Mouse (Mus musculus) naive thymus-derived CD4-positive, alpha-beta T cell, adult 5 months (primary cell): ENCODE data around the gene R3hdm4. TPM values are rescaled to one million over a fixed set of nuclear protein-coding genes. Genes with fewer than 3 reads are reported as not detected.

Experiments used
- polyA plus RNA-seq: library from polyadenylated mRNA; unstranded; fragments of 100-300 nt; shearing (Covaris generic); gene quantifications from one replicate; pipeline ENCODE4 v1.2.1, GENCODE M21; 2017

R3hdm4 gene
- polyA plus RNA-seq: 135 TPM

DNA sequence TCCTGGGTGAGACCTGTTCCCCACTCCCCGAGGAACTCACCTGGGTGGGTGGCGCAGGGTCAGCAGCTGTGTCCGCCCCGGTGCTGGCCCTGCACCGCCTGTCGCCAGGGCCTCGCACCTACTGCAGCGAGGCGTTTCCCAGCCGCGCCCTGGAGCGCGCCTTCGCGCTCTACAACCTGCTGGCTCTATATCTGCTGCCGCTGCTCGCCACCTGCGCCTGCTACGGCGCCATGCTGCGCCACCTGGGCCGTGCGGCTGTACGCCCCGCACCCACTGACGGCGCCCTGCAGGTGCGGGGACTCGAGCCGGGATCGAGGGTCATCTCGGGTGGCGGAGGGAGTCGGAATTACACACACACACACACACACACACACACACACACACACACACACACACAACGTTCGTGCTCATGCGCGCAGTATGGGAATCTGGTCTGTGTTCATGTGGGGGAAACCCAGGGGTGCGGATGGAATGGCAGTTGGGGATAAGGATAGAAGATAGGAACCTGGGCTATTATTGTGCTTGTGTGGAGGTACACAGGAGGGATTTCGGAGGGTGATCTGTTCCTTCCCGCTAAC is at the start of gene R3hdm4:
R3hdm4 (minus strand) TSS at position 251 of the 578 bp plus-strand sequence.

GRCm38 (mm10) chr10:79970415-79971182 is 49.6 kb upstream of the R3hdm4 start, which contains the start of gene Grin3b:
Gene Grin3b (plus strand): TSS chr10:79970715.

GRCm38 (mm10) chr10:79959847-79960601 is 39.0 kb upstream of the R3hdm4 start, which contains the start of gene Wdr18:
Gene Wdr18 (plus strand): TSS chr10:79960152.

DNA sequence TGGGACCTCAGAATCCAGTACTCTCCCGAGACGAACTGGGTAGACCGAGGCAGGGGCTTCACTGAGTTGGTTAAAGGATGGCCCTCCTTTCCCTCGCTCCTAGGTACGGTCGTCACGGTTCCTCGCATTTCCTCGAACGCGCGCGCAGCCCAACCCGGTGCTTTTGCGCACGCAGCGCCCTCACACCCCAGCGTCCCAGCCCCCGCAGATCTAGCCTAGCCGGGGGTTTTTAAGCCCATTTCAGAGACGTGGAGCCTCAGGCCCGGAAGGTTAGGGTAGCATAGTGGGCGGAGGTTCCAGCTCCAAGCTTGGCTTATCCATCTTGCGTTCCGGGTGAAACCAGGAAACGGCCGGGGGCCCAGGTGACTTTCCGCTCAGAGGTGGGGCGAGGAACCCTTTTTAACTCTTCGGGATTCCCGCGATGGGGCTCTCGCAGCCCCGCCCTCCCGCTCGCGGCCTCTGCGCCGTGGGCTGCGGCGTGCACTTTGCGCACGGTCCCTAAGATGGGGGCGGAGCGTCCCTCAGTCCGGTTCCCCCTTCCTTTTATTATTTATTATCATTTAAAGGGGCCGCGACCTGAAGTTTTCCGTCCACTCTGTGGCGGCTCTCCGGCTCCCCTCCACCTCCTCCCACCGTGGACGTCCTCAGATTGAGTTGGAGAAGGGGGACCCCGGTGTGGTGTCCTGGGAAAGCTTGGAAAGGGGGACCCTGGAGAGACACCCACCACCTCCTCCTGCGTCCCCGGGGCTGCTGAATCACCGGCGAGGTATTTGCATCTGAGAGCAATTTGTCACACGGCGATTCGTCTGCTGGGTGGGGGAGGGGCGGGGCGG is 5.7 kb upstream of the R3hdm4 start, which contains the start of gene Arid3a:
Arid3a (plus strand) TSS at position 553 of the 833 bp plus-strand sequence.

DNA sequence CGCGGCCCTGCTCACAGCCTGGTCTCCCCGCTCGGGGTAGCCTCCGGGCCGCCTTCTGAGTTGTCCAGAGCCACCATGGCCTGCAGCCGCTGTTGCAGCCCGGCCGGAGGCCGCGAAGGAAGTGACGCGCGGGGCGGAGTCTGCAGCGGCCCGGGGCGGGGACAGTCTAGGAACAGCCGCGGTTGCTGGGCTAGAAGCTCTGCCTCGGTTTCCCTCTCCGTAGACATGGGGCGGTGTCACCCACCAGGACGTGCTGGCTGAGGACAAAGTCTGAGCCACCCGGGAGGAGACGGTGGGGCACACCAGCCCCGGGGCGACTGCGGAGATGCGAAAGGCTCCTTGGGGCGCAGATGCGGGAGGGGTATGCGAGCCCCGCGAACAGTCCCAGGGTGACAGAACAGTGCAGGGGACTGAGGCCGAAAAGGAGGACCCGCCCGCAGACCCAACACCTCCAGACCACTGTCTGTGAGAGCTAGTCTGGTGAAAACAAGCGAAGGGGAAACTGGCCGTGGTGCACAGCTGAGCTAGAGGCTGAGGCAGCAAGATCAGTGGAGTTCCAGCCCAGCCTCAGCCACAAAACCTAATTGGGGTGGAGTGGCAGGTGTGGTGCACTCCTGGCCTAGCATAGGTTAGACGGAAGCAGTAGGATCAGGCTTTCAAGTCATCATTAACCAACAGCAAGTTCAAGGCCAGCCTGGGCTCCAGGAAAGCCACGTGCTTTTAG is 4.0 kb downstream of the R3hdm4 start, which contains the start of gene Kiss1r:
Kiss1r (plus strand) TSS at position 164 of the 724 bp plus-strand sequence.

GRCm38 (mm10) chr10:79910556-79910955 is 10.5 kb downstream of the R3hdm4 start, which contains the start of gene Gm26602:
Gene Gm26602 (plus strand): TSS chr10:79910856.

GRCm38 (mm10) chr10:79908167-79909091 is 12.6 kb downstream of the R3hdm4 start, which contains the start of gene Med16:
Gene Med16 (minus strand): TSS chr10:79908923.

GRCm38 (mm10) chr10:79890670-79891069 is 30.3 kb downstream of the R3hdm4 start, which contains the start of gene Cfd:
Gene Cfd (plus strand): TSS chr10:79890853.

GRCm38 (mm10) chr10:79886054-79886453 is 35.0 kb downstream of the R3hdm4 start, which contains the start of gene Elane:
Gene Elane (plus strand): TSS chr10:79886247.

GRCm38 (mm10) chr10:79874290-79874862 is 46.6 kb downstream of the R3hdm4 start, which contains the start of the genes Prtn3 and Plppr3:
Gene Prtn3 (plus strand): TSS chr10:79874476.
Gene Plppr3 (minus strand): TSS chr10:79874634.

Other genes with a start within 250 kb of the R3hdm4 start
- gene Cdc34, start 239.0 kb downstream of the R3hdm4 start, polyA plus RNA-seq: 81.2 TPM
- 0.90 TPM for gene Gzmm, start 232.2 kb downstream of the R3hdm4 start, polyA plus RNA-seq
- 151 TPM for gene Bsg, start 216.7 kb downstream of the R3hdm4 start, polyA plus RNA-seq
- not detected for gene Hcn2, start 204.6 kb downstream of the R3hdm4 start, polyA plus RNA-seq
- 45.2 TPM for gene Polrmt, start 174.6 kb downstream of the R3hdm4 start, polyA plus RNA-seq
- 0.21 TPM for gene Fgf22, start 166.1 kb downstream of the R3hdm4 start, polyA plus RNA-seq
- 59.0 TPM for gene Rnf126, start 154.3 kb downstream of the R3hdm4 start, polyA plus RNA-seq
- gene Fstl3, start 143.9 kb downstream of the R3hdm4 start, polyA plus RNA-seq: 0.52 TPM
- not detected for gene Prss57, start 130.2 kb downstream of the R3hdm4 start, polyA plus RNA-seq
- 1.4 TPM for gene Palm, start 127.6 kb downstream of the R3hdm4 start, polyA plus RNA-seq
- not detected for gene Misp, start 100.2 kb downstream of the R3hdm4 start, polyA plus RNA-seq
- 654 TPM for gene Ptbp1, start 66.8 kb downstream of the R3hdm4 start, polyA plus RNA-seq
- gene Prtn3, start 46.7 kb downstream of the R3hdm4 start, polyA plus RNA-seq: not detected
- gene Plppr3, start 46.6 kb downstream of the R3hdm4 start, polyA plus RNA-seq: 12.7 TPM
- gene Elane, start 35.0 kb downstream of the R3hdm4 start, polyA plus RNA-seq: not detected
- gene Cfd, start 30.4 kb downstream of the R3hdm4 start, polyA plus RNA-seq: not detected
- 36.7 TPM for gene Med16, start 12.3 kb downstream of the R3hdm4 start, polyA plus RNA-seq
- 16.0 TPM for gene Gm26602, start 10.4 kb downstream of the R3hdm4 start, polyA plus RNA-seq
- 0.34 TPM for gene Kiss1r, start 4.2 kb downstream of the R3hdm4 start, polyA plus RNA-seq
- gene Arid3a, start 5.8 kb upstream of the R3hdm4 start, polyA plus RNA-seq: 4.1 TPM
- gene Wdr18, start 38.9 kb upstream of the R3hdm4 start, polyA plus RNA-seq: 75.5 TPM
- gene Grin3b, start 49.5 kb upstream of the R3hdm4 start, polyA plus RNA-seq: not detected
- gene Tmem259, start 63.1 kb upstream of the R3hdm4 start, polyA plus RNA-seq: 31.5 TPM
- gene Cnn2, start 67.4 kb upstream of the R3hdm4 start, polyA plus RNA-seq: 595 TPM
- gene Abca7, start 75.3 kb upstream of the R3hdm4 start, polyA plus RNA-seq: 64.3 TPM
- gene Arhgap45, start 95.4 kb upstream of the R3hdm4 start, polyA plus RNA-seq: 1,026 TPM
- gene Polr2e, start 118.6 kb upstream of the R3hdm4 start, polyA plus RNA-seq: 108 TPM
- 302 TPM for gene Gpx4, start 126.0 kb upstream of the R3hdm4 start, polyA plus RNA-seq
- 74.3 TPM for gene Sbno2, start 184.4 kb upstream of the R3hdm4 start, polyA plus RNA-seq
- 60.7 TPM for gene Stk11, start 194.6 kb upstream of the R3hdm4 start, polyA plus RNA-seq
- 311 TPM for gene Atp5d, start 217.4 kb upstream of the R3hdm4 start, polyA plus RNA-seq
- 7.2 TPM for gene Cbarp, start 219.6 kb upstream of the R3hdm4 start, polyA plus RNA-seq
- 2.8 TPM for gene Midn, start 227.1 kb upstream of the R3hdm4 start, polyA plus RNA-seq
- 325 TPM for gene Cirbp, start 244.8 kb upstream of the R3hdm4 start, polyA plus RNA-seq